Mouse (Mus musculus): ENCODE results near the gene Neu3. TPM values are rescaled to one million over a fixed set of nuclear protein-coding genes. Genes with fewer than 3 reads are reported as not detected.
A peak's percentile ranks its signal among the peaks of the same experiment; 100 is the strongest.

The Neu3 gene
- total RNA-seq, 1 experiment, result 2.2 TPM

GRCm38 (mm10) chr7:99858175-99858812 is 30.1 kb upstream of the Neu3 start:
- Histone ChIP-seq H3K4me1 (ENCODE audit: control insufficient read depth in 2 of 2, insufficient read depth in 2 of 2, low read length in 2 of 2, poor library complexity in 1 of 2) (peaks cover 0 to 8% of the 10 kb centered on the region in 2 experiments; a peak in 1 of 4 replicates), H3K9me3 (ENCODE audit: control insufficient read depth, insufficient read depth, low read depth, low read length) (no peaks in the 10 kb centered on the region), H3K9ac (ENCODE audit: insufficient read depth, low read depth, low read length, poor library complexity, severe bottlenecking) (peak overlapping the region; percentile 99), H3K36me3 (ENCODE audit: control insufficient read depth, insufficient read depth, low read length, poor library complexity, severe bottlenecking) (peaks cover 11% of the 10 kb centered on the region; the same call in 1 of the 2 replicates), H3K4me3 (ENCODE audit: insufficient read depth in 1 of 2, low read depth in 1 of 2, low read length in 2 of 2, poor library complexity in 1 of 2, severe bottlenecking in 1 of 2) (peak overlapping the region; percentile 96 to 99), H3K27ac (ENCODE audit: insufficient read depth, low read depth, low read length, poor library complexity, severe bottlenecking) (no peak overlapping the region)
- in situ Hi-C loops (cut with MboI; ENCODE audit: low sequenced_read_pairs in 2 of 2, unreplicated experiment in 2 of 2), result no loop called here
- peak; percentile 6 for DNase-seq (ENCODE audit: low read depth, low spot score)
- TF ChIP-seq ZC3H11A (IDR thresholded peaks at IDR 0.05; ENCODE audit: borderline replicate concordance, low read depth, low read length), result no peak
- TF ChIP-seq CHD2 (IDR thresholded peaks at IDR 0.05; ENCODE audit: low read depth, low read length), result no peak
- TF ChIP-seq HCFC1 (IDR thresholded peaks at IDR 0.05; ENCODE audit: borderline replicate concordance, insufficient read depth, low read length), result no peak
- no peak for TF ChIP-seq MAFK (IDR thresholded peaks at IDR 0.05; ENCODE audit: insufficient read depth, low read depth, low read length)
- no peak for TF ChIP-seq ZNF384 (IDR thresholded peaks at IDR 0.05; ENCODE audit: low read depth, low read length)

GRCm38 (mm10) chr7:99856266-99856861 is 28.1 kb upstream of the Neu3 start:
- DNase-seq (ENCODE audit: low read depth, low spot score), result no peak
- peaks cover 0 to 8% of the 10 kb centered on the region in 2 experiments; a peak in 1 of 4 replicates for H3K4me1 ChIP-seq (ENCODE audit: control insufficient read depth in 2 of 2, insufficient read depth in 2 of 2, low read length in 2 of 2, poor library complexity in 1 of 2)
- H3K36me3 ChIP-seq (ENCODE audit: control insufficient read depth, insufficient read depth, low read length, poor library complexity, severe bottlenecking), result peaks cover 11% of the 10 kb centered on the region; the same call in 1 of the 2 replicates
- H3K9ac ChIP-seq (ENCODE audit: insufficient read depth, low read depth, low read length, poor library complexity, severe bottlenecking), result 0 out of 2 replicates have a peak overlapping the region, but pooled peaks have one; percentile 20
- no peak overlapping the region for H3K4me3 ChIP-seq (ENCODE audit: insufficient read depth in 1 of 2, low read depth in 1 of 2, low read length in 2 of 2, poor library complexity in 1 of 2, severe bottlenecking in 1 of 2)
- in situ Hi-C loops (cut with MboI; ENCODE audit: low sequenced_read_pairs in 2 of 2, unreplicated experiment in 2 of 2), result no loop called here
- H3K27ac ChIP-seq (ENCODE audit: insufficient read depth, low read depth, low read length, poor library complexity, severe bottlenecking), result no peak overlapping the region
- no peaks in the 10 kb centered on the region for H3K9me3 ChIP-seq (ENCODE audit: control insufficient read depth, insufficient read depth, low read depth, low read length)
- TF ChIP-seq ZNF384 (IDR thresholded peaks at IDR 0.05; ENCODE audit: low read depth, low read length) (no peak), MAFK (IDR thresholded peaks at IDR 0.05; ENCODE audit: insufficient read depth, low read depth, low read length) (no peak)

- in situ Hi-C loops (cut with MboI; ENCODE audit: low sequenced_read_pairs in 2 of 2, unreplicated experiment in 2 of 2), result no loop called here
- H3K9me3 ChIP-seq (ENCODE audit: control insufficient read depth, insufficient read depth, low read depth, low read length), result no peaks in the 10 kb centered on the region
- peaks cover 13% of the 10 kb centered on the region; the same call in 1 of the 2 replicates for H3K36me3 ChIP-seq (ENCODE audit: control insufficient read depth, insufficient read depth, low read length, poor library complexity, severe bottlenecking)
- peaks cover 0 to 8% of the 10 kb centered on the region in 2 experiments; a peak in 1 of 4 replicates for H3K4me1 ChIP-seq (ENCODE audit: control insufficient read depth in 2 of 2, insufficient read depth in 2 of 2, low read length in 2 of 2, poor library complexity in 1 of 2)
- no peak overlapping the region for H3K9ac ChIP-seq (ENCODE audit: insufficient read depth, low read depth, low read length, poor library complexity, severe bottlenecking)
- no peak for DNase-seq (ENCODE audit: low read depth, low spot score)
- no peak overlapping the region for H3K4me3 ChIP-seq (ENCODE audit: insufficient read depth in 1 of 2, low read depth in 1 of 2, low read length in 2 of 2, poor library complexity in 1 of 2, severe bottlenecking in 1 of 2)
- H3K27ac ChIP-seq (ENCODE audit: insufficient read depth, low read depth, low read length, poor library complexity, severe bottlenecking), result no peak overlapping the region
- TF ChIP-seq MAFK (IDR thresholded peaks at IDR 0.05; ENCODE audit: insufficient read depth, low read depth, low read length), result no peak
- no peak for TF ChIP-seq CHD2 (IDR thresholded peaks at IDR 0.05; ENCODE audit: low read depth, low read length)
- no peak for TF ChIP-seq ZNF384 (IDR thresholded peaks at IDR 0.05; ENCODE audit: low read depth, low read length)
- TF ChIP-seq ZC3H11A (IDR thresholded peaks at IDR 0.05; ENCODE audit: borderline replicate concordance, low read depth, low read length), result no peak
- TF ChIP-seq HCFC1 (IDR thresholded peaks at IDR 0.05; ENCODE audit: borderline replicate concordance, insufficient read depth, low read length), result no peak
Observed at GRCm38 (mm10) chr7:99854311-99854710, 26.1 kb upstream of the Neu3 start.

GRCm38 (mm10) chr7:99853350-99853749 is 25.1 kb upstream of the Neu3 start:
- Histone ChIP-seq H3K4me3 (ENCODE audit: insufficient read depth in 1 of 2, low read depth in 1 of 2, low read length in 2 of 2, poor library complexity in 1 of 2, severe bottlenecking in 1 of 2) (no peak overlapping the region), H3K36me3 (ENCODE audit: control insufficient read depth, insufficient read depth, low read length, poor library complexity, severe bottlenecking) (peaks cover 16% of the 10 kb centered on the region), H3K4me1 (ENCODE audit: control insufficient read depth in 2 of 2, insufficient read depth in 2 of 2, low read length in 2 of 2, poor library complexity in 1 of 2) (peaks cover 0 to 8% of the 10 kb centered on the region in 2 experiments; a peak in 1 of 4 replicates), H3K9me3 (ENCODE audit: control insufficient read depth, insufficient read depth, low read depth, low read length) (no peaks in the 10 kb centered on the region), H3K27ac (ENCODE audit: insufficient read depth, low read depth, low read length, poor library complexity, severe bottlenecking) (no peak overlapping the region), H3K9ac (ENCODE audit: insufficient read depth, low read depth, low read length, poor library complexity, severe bottlenecking) (no peak overlapping the region)
- in situ Hi-C loops (cut with MboI; ENCODE audit: low sequenced_read_pairs in 2 of 2, unreplicated experiment in 2 of 2), result no loop called here
- no peak for TF ChIP-seq CHD2 (IDR thresholded peaks at IDR 0.05; ENCODE audit: low read depth, low read length)
- TF ChIP-seq HCFC1 (IDR thresholded peaks at IDR 0.05; ENCODE audit: borderline replicate concordance, insufficient read depth, low read length), result no peak
- TF ChIP-seq ZNF384 (IDR thresholded peaks at IDR 0.05; ENCODE audit: low read depth, low read length), result no peak
- no peak for TF ChIP-seq ZC3H11A (IDR thresholded peaks at IDR 0.05; ENCODE audit: borderline replicate concordance, low read depth, low read length)
- no peak for TF ChIP-seq MAFK (IDR thresholded peaks at IDR 0.05; ENCODE audit: insufficient read depth, low read depth, low read length)
- peak; percentile 30 for DNase-seq (ENCODE audit: low read depth, low spot score)
